Mouse (Mus musculus): Measurements from ENCODE around the gene Dynlt1f.
"Not testable (repeated sequence)": the region's sequence is repeated elsewhere in the genome, so short reads cannot be mapped to it uniquely, and the experiment has no call there.

DNA sequence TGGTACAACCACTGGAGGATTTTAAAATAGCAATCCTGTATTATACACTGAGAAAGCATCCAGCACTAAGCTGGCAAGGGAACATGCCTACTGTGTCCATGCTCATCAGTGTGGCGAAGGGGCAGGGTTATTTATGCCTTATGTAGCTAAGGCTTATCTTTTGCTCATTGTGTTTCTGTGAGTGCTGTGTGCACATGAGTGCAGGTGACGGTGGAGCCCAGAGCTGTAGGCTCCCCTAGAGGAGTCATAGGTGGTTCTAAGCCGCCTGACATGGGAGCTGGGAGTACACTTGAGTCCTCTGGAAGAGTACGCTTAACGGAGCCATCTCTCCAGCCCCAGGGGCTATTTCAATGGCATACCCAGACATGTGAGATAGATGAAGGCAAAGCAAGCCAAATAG, 36.4 kb downstream of the Dynlt1f start:
- TF ChIP-seq CTCF (IDR thresholded peaks at IDR 0.05; ENCODE audit: extremely low read depth, insufficient read length, insufficient replicate concordance, low read depth, low read length); POLR2A (IDR thresholded peaks at IDR 0.05; ENCODE audit: low read depth, low read length): not testable (repeated sequence)

Data from small intestine, adult 2 months (tissue).